Mouse (Mus musculus): ENCODE results near the gene Gm10577.
A peak's percentile ranks its signal among the peaks of the same experiment; 100 is the strongest.

Gm10577 gene

DNA sequence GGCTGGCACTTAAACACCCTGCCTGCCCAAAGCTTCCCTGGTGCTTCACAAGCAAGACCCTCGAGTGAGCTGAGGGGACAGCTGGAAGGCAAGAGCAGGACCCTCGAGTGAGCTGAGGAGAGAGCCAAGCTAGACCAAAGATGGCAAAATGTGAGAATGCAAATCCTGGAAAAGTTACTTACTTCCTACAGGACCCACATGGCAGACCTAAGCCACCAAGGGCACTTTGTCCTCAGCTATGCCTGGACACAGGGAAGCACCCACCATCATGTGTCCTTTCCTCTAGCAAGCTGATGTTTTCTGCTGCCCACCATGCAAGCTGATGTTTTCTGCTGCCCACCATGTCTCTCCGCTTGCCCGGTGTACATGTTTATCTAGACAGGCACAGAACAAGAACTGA is at the start of gene Gm10577:
Gene Gm10577 (minus strand): TSS at position 101 of the 400 bp plus-strand sequence.
- no peak for DNase-seq

DNA sequence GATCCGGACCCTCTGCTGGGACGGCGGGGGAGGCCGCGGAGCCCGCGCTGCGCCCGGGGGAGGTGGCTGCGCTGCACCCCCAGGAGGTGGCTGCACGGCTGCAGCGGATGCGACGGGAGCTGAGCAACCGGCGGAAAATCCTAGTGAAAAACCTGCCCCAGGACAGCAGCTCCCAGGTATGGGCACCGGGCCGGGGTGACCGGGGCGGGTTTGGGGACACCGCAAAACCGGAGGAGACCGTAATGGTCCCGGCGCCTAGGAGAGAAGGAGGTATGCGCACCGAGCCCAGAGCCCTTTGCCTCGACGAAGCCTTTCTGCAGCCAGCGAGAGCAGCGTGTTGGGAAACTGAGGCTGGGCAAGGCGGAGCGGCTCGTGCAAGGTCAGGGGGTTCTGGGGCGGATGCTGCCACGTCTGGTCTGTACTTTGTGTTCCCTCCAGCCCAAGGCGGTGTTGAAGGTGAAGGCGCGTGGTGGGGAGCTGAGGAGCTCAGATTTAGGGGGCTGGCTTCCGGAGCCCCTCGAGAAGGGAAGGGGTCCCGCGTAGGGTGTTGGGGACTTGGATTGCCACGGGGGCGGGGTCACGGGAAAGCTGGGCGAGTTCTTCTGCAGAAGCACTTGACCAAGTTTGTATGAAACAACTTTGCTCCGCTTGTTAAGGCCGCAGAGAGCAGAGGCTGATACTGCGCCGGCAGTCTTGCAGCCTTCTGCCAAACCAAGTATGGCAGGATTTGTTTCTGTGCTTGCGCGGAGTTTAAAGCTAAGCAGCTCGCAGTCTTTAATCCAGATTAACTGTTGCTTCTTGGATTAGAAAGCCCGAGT is 48.9 kb upstream of the Gm10577 start:
- DNase-seq: peak; percentile 61

DNA sequence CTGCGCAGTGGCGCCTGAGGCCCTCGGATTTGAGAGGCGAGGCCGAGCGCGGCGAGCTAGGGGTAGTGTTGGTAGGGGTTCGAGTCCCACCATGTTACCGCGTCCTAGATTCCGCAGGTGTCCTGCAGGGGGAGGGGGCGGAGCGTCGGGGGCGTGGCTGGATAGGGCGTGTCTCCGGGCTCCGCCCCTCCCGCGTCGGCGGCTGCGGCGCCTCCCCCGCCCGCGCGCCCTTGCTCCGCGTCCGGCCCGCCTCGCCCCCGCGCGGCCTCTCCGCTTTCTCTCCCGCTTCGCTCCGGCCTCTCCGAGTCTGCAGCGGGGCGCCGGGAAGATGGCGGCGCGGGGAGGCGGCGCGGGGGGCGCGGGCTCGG is 48.3 kb upstream of the Gm10577 start, which contains the start of gene Raver2:
Gene Raver2 (plus strand): TSS at position 198 of the 368 bp plus-strand sequence.
- DNase-seq: peak; percentile 63

DNA sequence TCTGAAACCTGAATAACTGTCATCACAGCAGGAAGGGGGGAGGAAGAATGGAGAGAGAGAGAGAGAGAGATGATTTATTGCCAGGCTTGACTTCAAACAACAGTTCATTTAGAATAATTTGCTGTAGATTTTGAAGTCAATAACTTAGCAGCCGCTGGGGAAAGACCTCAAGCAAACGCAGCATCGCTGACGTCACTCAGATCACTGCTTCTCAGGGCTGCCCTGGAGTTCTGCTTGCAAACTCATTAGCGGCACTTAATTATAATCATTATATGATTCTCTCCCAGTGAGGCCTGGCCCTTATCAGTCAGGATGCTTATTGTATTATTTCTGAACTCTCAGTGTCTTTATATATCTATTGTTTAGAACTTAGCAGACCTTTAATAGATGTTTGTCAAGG is 45.9 kb upstream of the Gm10577 start:
- peak; percentile 14 for DNase-seq

DNA sequence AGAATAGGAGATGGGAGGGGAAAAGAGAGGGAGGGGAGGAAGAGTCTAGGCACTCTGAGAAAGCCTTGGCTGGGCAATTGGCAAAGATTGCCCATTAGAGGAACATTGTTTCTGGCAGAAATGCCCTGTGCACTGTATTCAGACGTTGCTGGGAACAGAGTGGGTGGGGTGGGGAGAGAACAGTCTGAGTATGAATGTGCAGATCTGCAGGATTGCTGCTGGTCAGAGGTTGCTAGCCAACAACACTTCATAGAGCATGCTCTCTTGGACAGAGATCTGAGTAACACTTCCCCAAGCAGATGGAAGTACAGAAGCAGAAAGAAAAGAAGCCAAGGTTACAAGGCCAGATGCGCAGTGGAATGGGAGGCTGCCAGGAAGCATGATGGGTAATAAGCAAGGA is 41.6 kb upstream of the Gm10577 start:
- DNase-seq: peak; percentile 85

DNA sequence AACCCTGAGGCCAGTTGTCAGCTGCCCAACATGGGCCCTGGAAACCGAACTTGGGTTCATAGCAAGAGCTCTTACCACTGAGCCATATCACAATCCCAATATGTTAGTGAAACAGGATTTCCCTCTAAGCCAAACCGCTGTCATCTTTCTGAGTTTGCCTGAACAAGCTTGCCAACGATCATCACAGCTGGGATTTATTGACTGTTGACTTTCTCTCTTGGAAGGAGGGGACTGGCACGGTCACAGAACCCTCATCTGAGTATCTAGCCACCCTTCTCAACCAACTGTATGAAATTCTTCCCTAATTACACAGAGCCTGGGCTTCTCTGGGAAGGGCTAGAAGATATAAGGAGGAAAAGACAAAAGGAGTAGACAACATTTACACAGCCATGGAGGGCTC is 26.1 kb upstream of the Gm10577 start:
- peak; percentile 82 for DNase-seq

DNA sequence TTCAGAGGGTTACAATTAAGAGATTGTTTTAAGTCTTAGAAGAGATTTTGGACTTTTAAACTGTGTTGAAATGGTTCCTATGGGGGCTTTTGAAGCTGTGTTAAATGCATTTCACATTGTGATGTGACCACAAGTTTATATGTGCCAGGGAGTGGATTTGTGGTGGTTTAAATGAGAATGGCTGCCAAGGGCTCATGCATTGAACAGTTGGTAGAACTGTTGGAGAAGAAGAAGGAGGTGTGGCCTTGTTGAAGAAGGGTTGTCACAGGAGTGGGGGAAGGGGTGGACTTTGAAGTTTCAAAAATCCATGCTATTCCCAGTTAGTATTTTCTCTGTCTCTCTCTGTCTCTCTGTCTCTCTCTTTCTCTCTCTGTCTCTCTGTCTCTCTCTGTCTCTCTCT is 23.7 kb upstream of the Gm10577 start:
- DNase-seq: no peak

DNA sequence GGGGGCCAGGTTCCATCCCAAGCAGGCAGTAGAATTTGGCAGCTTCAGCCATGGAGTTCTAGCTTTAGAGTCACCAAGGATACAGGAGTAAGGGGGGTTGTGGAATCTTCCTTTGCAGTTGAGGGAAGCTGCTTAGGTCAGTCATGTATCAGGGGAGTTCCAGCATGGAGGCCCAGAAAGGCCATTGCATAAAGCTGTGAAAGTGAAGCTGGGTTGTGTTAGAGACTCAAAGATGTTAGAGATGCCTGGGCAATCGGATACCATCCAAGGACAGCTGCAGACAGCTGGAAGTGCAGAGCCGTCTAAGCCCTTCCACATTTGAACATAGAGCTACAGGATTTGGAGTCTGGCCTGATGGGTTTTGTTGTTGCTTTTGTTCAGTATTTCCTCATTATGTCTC is 23.2 kb upstream of the Gm10577 start:
- DNase-seq: peak; percentile 72

DNA sequence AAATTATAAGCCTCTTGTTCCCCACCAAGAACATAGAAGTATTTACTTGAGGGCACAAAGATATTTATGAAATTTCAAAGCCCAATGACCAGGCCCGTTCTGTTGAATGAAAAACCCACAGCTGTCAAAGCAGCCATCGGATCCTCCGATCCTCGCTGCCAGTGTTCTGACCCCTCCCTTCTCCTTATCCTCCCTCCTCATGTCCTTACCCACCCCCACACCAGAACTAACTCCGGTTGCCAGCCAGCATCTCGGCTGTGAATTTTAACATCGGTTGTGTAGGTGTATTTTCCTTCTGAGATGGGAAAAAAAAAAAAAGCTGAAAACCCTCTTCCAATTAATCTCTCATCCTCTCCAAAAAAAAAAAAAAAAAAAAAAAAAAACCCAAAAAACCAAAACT is 16.7 kb upstream of the Gm10577 start:
- peak; percentile 8 for DNase-seq

DNA sequence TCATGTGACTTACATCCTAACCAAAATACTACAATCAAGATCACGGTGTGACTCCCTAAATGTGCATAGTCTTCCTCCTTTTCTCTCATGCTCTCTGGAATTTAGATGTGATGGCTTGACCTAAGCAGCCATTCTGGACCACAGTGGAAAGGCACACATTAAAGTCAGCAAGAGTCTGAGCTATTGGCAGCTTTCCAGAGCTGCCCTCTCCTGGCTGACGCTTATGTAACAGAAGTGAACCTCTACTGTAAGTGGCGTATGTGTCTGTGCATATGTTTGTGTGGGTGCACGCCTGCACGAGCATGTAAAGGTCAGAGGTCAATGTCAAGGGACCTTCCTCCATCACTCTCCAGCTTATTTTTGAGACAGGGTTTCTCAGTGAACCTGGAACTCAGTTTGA is 14.6 kb upstream of the Gm10577 start:
- DNase-seq: no peak

DNA sequence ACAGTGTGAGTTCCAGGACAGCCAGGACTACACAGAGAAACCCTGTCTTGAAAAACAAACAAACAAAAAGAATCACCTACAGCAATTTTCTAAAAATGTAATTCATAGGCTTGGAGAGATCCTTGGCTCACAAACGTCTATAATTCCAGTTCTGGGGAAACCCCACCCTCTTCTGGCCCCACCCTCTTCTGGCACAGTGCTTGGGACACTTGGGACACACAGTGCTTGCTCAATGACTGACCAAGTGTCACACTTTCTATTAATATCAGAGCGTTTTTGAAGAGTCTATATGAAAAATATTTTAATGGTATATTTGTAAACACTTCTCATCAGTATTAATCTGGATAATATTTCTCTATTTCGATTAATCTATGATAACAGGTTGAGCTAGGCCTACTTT is 12.6 kb upstream of the Gm10577 start:
- no peak for DNase-seq

DNA sequence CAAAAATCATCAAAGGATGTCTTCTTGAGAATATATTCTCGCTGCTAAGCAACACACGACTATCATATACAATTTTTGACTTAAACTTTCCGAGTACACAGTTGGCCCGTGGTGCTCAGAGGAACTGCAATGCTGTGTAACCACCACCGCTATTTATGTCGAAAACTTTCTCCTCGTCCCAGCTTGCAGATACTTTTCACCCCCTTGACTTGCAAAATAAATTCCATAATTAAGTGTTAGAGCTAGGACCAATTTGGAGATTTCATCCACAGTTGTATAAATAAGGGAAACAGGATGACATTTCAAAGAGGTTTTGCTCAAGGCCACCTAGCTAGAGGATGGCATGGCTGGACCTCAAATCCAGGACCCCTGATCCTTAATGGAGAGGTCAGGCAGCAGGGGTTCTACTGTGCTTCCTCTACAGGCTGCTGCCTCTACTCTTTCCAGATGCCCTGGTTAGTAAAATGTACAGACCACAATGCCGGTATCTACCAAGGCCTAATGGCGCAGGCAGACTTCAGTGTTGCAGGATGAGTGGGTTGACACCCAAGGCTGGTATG is 7.4 kb upstream of the Gm10577 start:
- peak; percentile 21 for DNase-seq

DNA sequence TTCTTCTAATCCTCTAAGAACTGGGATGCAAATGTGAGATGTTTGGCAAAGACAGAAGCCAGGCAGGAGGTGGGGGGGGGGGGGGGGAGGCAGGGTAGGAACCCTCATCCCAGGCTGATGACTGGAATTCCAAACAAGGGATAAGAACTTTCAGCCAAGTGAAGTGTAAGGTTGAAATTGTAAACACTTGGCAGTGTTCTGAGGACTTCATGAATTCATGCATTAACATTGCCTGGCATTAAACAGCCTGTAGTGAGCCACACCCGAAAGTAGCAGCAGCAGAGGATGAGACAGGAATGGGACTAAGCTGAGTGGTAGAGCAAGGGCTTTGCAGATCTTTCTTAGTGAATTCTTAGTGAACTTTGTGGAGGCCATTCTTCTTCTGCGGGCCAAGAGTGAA is 6.5 kb upstream of the Gm10577 start:
- peak; percentile 34 for DNase-seq

DNA sequence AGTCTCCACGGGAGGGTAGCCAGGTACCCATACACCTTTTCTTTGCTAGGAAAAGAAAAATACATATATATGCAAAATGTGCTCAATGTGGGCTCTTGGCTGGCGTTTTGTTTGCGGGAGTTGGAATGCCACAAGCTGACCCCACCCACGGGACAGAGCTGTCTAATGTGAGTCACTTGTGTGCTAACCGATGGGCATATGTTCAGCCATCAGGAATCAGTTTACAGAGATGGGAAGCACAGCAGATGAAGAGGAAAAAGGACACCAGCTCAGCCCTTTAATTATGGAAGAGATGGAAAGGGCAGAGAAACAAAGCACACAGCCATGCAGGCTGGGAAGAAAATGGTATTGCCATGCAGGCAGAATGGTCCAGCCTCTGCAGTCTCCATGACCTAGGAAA is 6.1 kb upstream of the Gm10577 start:
- no peak for DNase-seq

DNA sequence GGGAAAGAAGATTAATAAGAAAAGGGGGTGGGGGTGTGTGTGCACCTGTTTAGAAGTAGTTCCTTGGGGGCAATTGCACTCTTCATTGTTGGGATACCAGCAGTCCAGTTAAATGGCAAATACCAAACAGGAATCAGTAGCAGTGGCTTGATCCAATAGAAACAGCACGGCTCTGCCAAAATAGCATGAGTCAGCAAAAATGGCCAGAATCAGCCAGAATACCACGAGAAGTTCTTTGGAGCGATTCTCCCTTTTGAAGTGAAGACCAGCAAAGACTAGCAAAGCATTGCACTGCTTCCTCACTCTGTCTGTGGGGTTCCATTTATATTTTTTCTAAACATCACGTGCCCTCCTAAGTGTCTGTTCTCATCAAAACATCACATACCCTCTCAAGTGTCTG is 2.7 kb downstream of the Gm10577 start:
- DNase-seq: no peak

DNA sequence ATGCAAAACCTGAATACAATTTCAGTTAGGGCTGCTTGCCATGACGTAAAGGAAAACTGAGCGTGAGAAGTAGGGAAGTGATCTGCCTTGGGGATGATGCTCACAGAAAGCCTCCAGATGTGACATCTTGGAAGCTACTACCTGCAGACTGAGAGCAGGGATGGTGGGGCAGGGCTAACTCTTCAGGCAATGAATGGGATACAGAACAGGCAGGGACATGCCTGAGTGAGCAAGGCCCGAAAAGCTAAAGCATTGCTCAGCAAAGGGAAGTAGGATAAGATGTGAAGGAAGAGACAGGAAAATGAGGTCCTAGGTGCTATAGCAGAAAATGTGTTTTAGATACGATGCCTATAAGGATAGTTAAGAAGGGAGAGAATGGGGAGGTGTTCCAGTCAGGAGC is 11.4 kb downstream of the Gm10577 start:
- no peak for DNase-seq

DNA sequence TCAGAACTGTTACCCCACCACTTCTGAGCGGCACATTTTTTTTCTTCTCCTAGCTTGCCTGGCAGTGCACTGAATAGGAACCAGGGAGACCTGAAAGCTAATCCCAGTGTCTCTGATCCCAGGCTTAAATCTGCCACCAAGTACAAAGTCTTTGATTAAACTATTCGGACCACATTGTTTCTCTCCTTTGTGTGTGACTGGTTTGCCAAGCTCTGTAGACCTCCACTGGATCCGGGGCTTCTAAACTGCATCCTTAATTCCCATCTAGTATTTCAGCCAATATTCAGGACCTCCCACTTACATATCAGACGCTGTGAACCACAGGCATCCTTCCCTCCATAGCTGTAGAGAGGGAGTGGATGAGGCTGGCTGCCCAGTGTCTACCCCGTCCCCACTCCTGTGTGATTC is 12.1 kb downstream of the Gm10577 start:
- no peak for DNase-seq

DNA sequence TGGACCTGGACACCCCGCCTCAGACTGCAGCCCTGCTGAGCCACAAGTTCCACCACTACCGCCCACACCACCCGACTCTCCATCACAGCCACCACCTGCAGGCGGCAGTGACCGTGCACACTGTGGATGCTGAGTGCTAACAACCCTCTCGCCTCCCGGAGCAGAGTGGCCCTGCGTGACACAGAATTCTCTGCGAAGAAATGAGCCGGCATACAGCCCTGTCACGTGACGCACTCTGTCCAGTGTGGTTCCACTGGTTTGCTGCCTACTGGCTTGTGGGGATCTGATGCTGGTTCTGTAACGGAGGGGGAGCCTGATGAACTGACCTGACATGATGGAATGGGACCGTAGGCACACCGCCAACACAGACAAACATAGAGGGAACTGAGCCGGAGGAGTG is 17.5 kb downstream of the Gm10577 start:
- DNase-seq: peak; percentile 28

DNA sequence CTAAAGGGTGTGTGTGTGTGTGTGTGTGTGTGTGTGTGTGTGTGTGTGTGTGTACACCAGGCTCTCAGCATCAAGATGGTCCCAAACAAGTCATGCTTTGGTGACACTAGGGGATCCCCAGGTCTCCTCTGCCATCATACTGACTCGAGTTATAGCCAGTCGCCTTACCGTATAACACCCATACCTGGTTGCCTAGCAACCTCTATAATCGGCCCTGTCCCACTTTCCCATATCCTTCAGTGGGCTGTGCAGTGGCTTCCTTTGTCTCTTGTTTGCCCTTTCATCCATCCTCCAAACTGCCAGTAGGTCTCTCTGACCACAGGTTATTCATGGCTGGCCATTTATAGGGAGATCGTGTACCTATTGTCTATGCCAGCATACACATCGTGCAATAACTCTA is 19.4 kb downstream of the Gm10577 start:
- DNase-seq: no peak

DNA sequence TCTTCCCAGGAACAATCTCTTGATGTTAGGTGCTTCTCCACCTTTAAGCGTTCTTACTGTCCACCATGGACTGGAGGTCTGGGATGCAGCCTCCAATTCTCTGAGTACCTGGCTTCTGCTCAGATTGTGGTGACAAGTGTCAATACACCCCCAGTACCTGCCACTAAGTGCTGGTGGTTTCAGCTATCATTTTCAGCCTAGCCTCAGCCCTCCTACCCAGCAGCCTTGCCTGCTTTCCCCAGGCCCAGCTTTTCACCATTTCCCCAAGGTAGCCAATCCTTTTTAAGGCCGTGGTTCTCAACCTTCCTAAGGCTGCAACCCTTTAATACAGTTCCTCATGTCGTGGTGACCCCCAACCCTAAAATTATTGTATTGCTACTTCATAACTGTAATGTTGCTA is 19.9 kb downstream of the Gm10577 start:
- no peak for DNase-seq

DNA sequence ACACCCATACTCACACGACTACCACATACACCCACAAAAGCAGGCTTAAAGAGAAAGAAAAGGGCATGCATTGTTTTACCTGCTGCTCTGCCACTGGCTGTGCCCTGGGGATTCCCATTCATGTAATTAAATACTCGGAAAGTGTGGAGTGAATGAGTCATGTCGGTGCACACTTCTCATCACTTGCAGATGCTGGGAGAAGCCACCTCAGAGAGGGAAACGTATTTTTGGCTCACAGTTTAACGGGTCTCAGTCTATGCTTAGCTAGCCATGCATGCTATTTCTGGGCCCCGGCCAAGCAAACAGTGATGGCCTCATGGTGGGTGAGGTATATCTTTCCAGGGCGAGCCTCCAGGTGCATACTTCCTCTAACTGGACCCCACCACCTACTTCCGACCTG is 21.6 kb downstream of the Gm10577 start:
- DNase-seq: no peak

DNA sequence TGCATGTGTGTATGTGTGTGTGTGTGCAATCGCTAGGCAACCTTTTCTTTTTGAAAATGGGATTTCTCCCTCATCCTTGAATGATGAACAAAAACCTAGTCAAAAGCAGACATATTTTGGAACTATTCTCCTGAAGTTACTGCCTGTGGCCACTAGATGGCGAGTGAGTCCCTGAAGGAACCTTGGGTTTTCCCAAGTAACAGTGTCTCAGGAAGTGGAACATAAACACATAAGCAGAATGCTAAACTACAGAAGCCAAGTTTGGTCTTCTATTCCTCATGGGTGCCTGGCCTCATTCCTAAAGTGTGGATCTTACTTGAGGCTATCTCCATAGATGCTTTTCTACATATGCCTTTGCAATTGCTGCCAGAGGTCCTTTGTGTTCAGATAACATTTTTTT is 22.4 kb downstream of the Gm10577 start:
- peak; percentile 80 for DNase-seq

DNA sequence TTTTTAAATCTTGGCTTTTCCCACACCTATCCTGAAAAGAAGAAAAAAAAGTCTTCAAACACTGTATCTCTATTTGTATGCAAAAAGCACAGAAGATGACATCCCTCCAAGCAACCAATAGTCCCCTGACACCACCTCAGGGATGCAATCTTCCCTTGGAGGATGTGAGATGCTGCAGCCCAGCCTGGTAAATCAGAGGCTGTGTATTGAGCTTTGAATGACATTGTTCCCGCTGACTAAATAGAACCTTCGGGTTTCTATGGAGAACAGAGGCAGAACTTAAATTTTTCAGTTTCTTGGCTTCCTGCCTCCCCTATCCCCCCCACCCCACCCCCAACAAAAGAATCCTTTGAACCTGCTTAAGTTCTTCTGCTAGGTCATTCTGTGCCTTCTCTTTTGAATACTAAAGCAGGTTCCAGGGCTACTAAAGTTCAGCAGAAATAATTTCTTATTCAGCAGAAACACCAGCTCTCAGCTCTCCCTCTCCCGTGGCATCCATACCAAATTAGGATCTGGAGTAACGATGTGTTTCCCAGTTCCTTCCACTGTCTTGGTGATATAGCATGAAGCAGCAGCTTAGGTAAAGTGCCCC is 24.3 kb downstream of the Gm10577 start:
- no peak for DNase-seq

DNA sequence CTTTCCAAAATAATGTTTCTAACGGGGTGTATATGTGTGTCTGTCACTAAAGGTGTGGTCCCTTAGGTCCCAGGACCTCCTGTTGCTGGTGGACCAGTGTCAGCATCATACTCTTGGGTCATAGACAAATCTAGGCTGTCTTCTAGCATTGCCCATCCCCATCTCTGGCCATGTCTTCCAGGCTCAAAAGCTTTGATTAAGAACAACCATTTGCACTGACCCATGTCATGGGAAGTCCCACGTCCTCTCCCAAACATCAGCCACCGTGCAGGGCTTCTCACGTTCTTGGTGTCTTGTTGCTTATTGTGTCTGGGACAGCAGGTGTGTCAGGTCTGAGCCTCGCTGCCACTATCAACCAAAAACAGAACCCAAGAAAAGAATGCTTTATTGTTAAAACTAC is 24.9 kb downstream of the Gm10577 start:
- DNase-seq: no peak
